Mouse (Mus musculus) urinary bladder, adult 18-20 months (tissue): ENCODE data around the gene Mtrf1l.
A peak's percentile ranks its signal among the peaks of the same experiment; 100 is the strongest.

ENCODE experiments used
- DNase-seq, 2 experiments: peaks; one replicate each; pipeline ENCODE4 v3.0.0; 2022; ENCODE audit warnings: low spot score in 2 of 2, mixed read lengths in 2 of 2

Mtrf1l gene

GRCm38 (mm10) chr10:5804691-5805156 lies 19.0 kb downstream of the Mtrf1l start:
- no peak for DNase-seq

DNA sequence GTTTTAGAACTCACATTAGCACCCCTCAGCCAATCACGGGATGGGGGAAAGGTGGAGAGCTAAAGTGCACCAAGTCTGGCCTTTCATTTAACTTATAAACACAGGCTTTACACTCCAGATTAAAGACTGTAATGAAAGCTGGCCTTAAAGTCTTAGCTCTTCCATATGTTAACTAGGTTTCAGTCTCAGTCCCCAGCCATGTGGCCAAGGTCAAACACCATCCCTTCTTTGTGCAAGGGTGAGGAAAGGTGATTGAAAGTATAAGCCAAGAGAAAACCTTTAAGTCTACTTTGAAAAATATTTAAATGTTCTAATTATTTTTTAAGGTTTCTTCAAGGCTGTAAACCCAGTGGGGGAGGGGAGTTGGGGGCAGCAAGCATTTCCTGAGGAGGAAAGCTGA lies 20.0 kb downstream of the Mtrf1l start:
- no peak for DNase-seq

- no peak for DNase-seq
These were observed 20.8 kb downstream of the Mtrf1l start for GRCm38 (mm10) chr10:5802866-5803265.

DNA sequence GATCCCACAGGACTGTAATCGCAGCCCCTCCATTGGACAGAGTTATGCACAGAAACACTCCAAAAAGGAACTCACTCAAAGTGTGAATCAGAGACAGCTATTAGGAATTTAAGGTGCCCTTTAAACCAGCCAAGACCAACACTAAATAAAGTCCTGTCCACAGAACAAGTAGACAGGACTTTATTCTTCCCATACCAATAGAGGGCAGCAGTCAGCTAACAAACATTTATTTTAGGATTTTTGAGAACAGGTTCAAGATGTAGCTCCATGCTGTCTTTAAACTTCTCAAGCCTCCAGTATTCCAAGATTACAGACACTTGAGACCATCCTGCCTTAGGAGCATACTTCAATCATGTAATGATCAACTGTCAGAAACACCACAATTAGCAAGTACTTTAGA lies 23.2 kb downstream of the Mtrf1l start:
- no peak for DNase-seq

GRCm38 (mm10) chr10:5798069-5798468 lies 25.6 kb downstream of the Mtrf1l start:
- DNase-seq = no peak

GRCm38 (mm10) chr10:5790657-5791056 lies 33.1 kb downstream of the Mtrf1l start:
- peak; percentile 3 to 41 for DNase-seq

GRCm38 (mm10) chr10:5786923-5787322 lies 36.8 kb downstream of the Mtrf1l start:
- DNase-seq = no peak
